Mouse (Mus musculus) forebrain, postnatal 0 days (tissue): ENCODE measurements at regions not wholly inside any gene's neighbourhood (a gene's known extent, or its start where the extent isn't known, plus 50 kb on each side); places are given as distances from the start of the nearest gene placed in this dataset.
A peak's percentile ranks its signal among the peaks of the same experiment; 100 is the strongest.

Source experiments
- ATAC-seq: fragments of 200-750 bp; cut with Nextera tagmentation; 2 replicates; pipeline ENCODE4 v1.8.0; 2017; ENCODE audit warnings: mild to moderate bottlenecking, moderate library complexity
- DNase-seq: peaks from one replicate; pipeline ENCODE4 v3.0.0-alpha.2; 2015
- H3K27ac ChIP-seq: fragments of 300-500 bp; sonication (generic); 2 replicates; pipeline ENCODE4 v1.5.1; 2014; ENCODE audit warnings: low read depth, mild to moderate bottlenecking, antibody characterized with exemption, low read length, moderate library complexity, mixed read lengths
- H3K27me3 ChIP-seq: fragments of 300-500 bp; sonication (generic); 2 replicates; pipeline ENCODE4 v1.6.1; 2014; ENCODE audit warnings: mild to moderate bottlenecking, low read length, mixed read lengths; ENCODE audit not compliant: insufficient read depth
- H3K36me3 ChIP-seq: fragments of 300-500 bp; sonication (generic); 2 replicates; pipeline ENCODE4 v1.6.1; 2014; ENCODE audit warnings: mild to moderate bottlenecking, moderate library complexity; ENCODE audit not compliant: insufficient read depth
- H3K4me1 ChIP-seq: fragments of 300-500 bp; sonication (generic); 2 replicates; pipeline ENCODE4 v1.6.1; 2014; ENCODE audit warnings: antibody characterized with exemption; ENCODE audit not compliant: insufficient read depth
- H3K4me2 ChIP-seq: fragments of 300-500 bp; sonication (generic); 2 replicates; pipeline ENCODE4 v1.6.1; 2014; ENCODE audit warnings: low read depth, mild to moderate bottlenecking, moderate library complexity
- H3K4me3 ChIP-seq: fragments of 300-500 bp; sonication (generic); 2 replicates; pipeline ENCODE4 v1.5.1; 2014; ENCODE audit warnings: low read depth, low read length, mixed read lengths
- H3K9ac ChIP-seq: fragments of 300-500 bp; sonication (generic); 2 replicates; pipeline ENCODE4 v1.6.1; 2014; ENCODE audit warnings: mild to moderate bottlenecking
- H3K9me3 ChIP-seq: fragments of 300-500 bp; sonication (generic); 2 replicates; pipeline ENCODE4 v1.6.1; 2016; ENCODE audit warnings: low read length
- CTCF ChIP-seq: sonication (generic); IDR thresholded peaks from 2 replicates; pipeline ENCODE4 v1.5.1; 2016; ENCODE audit warnings: antibody characterized with exemption, control low read depth, low read depth
- WGBS: fragments of 180-500 bp; shearing (Covaris S2); extraction: QIAGEN DNeasy Blood & Tissue Kit; methylation state at CpG from one replicate; pipeline ENCODE4 v1.1.7; 2014; 5-methylcytosine and 5-hydroxymethylcytosine counted together

GRCm38 (mm10) chr13:10619661-10620060 is 259.0 kb upstream of the Chrm3 start:
- DNase-seq (no peak), ATAC-seq (no peak)
- no peaks in the 10 kb centered on the region for H3K4me1 ChIP-seq

GRCm38 (mm10) chr13:10618421-10618954 is 257.8 kb upstream of the Chrm3 start:
- H3K4me2 ChIP-seq, result no peak overlapping the region
- H3K4me1 ChIP-seq, result no peaks in the 10 kb centered on the region
- no peaks in the 10 kb centered on the region for H3K27me3 ChIP-seq
- no peaks in the 10 kb centered on the region for H3K9me3 ChIP-seq
- no peak for TF ChIP-seq CTCF
- no peak overlapping the region for H3K27ac ChIP-seq
- H3K36me3 ChIP-seq, result no peaks in the 10 kb centered on the region
- no peak overlapping the region for H3K4me3 ChIP-seq
- ATAC-seq, result no peak
- DNase-seq, result no peak
- no peak overlapping the region for H3K9ac ChIP-seq
- 77% methylated on average over 3 of the region's 3 CpGs for WGBS

More at GRCm38 (mm10) chr13:10619661-10620060, 259.0 kb upstream of the Chrm3 start:
- TF ChIP-seq CTCF, result no peak
- H3K4me2 ChIP-seq, result no peak overlapping the region
- no peak overlapping the region for H3K9ac ChIP-seq
- no peak overlapping the region for H3K27ac ChIP-seq
- H3K4me3 ChIP-seq, result no peak overlapping the region
- H3K27me3 ChIP-seq, result no peaks in the 10 kb centered on the region
- H3K36me3 ChIP-seq, result no peaks in the 10 kb centered on the region
- H3K9me3 ChIP-seq, result no peaks in the 10 kb centered on the region

- 43% methylated on average over 5 of the region's 5 CpGs for WGBS
- Histone ChIP-seq H3K4me1 (no peaks in the 10 kb centered on the region), H3K36me3 (no peaks in the 10 kb centered on the region), H3K9ac (no peak overlapping the region), H3K27me3 (no peaks in the 10 kb centered on the region), H3K4me2 (no peak overlapping the region), H3K9me3 (no peaks in the 10 kb centered on the region), H3K4me3 (no peak overlapping the region), H3K27ac (no peak overlapping the region)
- DNase-seq, result peak; percentile 14
- peak; percentile 86; the same call in 1 of the 2 replicates for ATAC-seq
- TF ChIP-seq CTCF, result no peak
Observed at GRCm38 (mm10) chr13:10574951-10575350, 214.3 kb upstream of the Chrm3 start.

GRCm38 (mm10) chr13:10566825-10567224 is 206.2 kb upstream of the Chrm3 start:
- Histone ChIP-seq H3K4me1 (no peaks in the 10 kb centered on the region), H3K27ac (no peak overlapping the region), H3K9me3 (no peaks in the 10 kb centered on the region), H3K9ac (no peak overlapping the region), H3K4me3 (no peak overlapping the region), H3K36me3 (no peaks in the 10 kb centered on the region), H3K27me3 (no peaks in the 10 kb centered on the region), H3K4me2 (no peak overlapping the region)
- ATAC-seq, result no peak
- no peak for TF ChIP-seq CTCF
- no peak for DNase-seq
- WGBS, result 98% methylated on average over 1 of the region's 1 CpGs

GRCm38 (mm10) chr13:10557559-10557958 is 196.9 kb upstream of the Chrm3 start:
- TF ChIP-seq CTCF, result no peak
- H3K27ac ChIP-seq, result no peak overlapping the region
- WGBS, result 61% methylated on average over 1 of the region's 1 CpGs
- no peak for DNase-seq
- no peaks in the 10 kb centered on the region for H3K36me3 ChIP-seq
- no peaks in the 10 kb centered on the region for H3K9me3 ChIP-seq
- H3K27me3 ChIP-seq, result no peaks in the 10 kb centered on the region
- H3K4me2 ChIP-seq, result no peak overlapping the region
- ATAC-seq, result no peak
- no peaks in the 10 kb centered on the region for H3K4me1 ChIP-seq
- no peak overlapping the region for H3K4me3 ChIP-seq
- H3K9ac ChIP-seq, result no peak overlapping the region

GRCm38 (mm10) chr13:10554595-10554994 is 193.9 kb upstream of the Chrm3 start:
- Histone ChIP-seq H3K4me1 (no peaks in the 10 kb centered on the region), H3K9me3 (no peaks in the 10 kb centered on the region), H3K4me2 (no peak overlapping the region), H3K4me3 (no peak overlapping the region), H3K36me3 (no peaks in the 10 kb centered on the region), H3K9ac (no peak overlapping the region), H3K27ac (no peak overlapping the region), H3K27me3 (no peaks in the 10 kb centered on the region)
- DNase-seq (no peak), ATAC-seq (no peak)
- 79% methylated on average over 2 of the region's 2 CpGs for WGBS
- TF ChIP-seq CTCF, result no peak

GRCm38 (mm10) chr13:10542723-10543122 is 182.1 kb upstream of the Chrm3 start:
- H3K36me3 ChIP-seq, result no peaks in the 10 kb centered on the region
- H3K4me3 ChIP-seq, result no peak overlapping the region
- DNase-seq (no peak), ATAC-seq (no peak)
- WGBS, result 88% methylated on average over 1 of the region's 1 CpGs
- H3K9ac ChIP-seq, result no peak overlapping the region
- no peak for TF ChIP-seq CTCF
- no peak overlapping the region for H3K4me2 ChIP-seq
- no peaks in the 10 kb centered on the region for H3K27me3 ChIP-seq
- no peak overlapping the region for H3K27ac ChIP-seq
- H3K9me3 ChIP-seq, result no peaks in the 10 kb centered on the region
- H3K4me1 ChIP-seq, result no peaks in the 10 kb centered on the region
